Mouse (Mus musculus): ENCODE results near the gene Ppp1r12c.

Gene Ppp1r12c

GRCm38 (mm10) chr7:4492284-4493224 is 8.9 kb downstream of the Ppp1r12c start:
- whole genome bisulfite sequencing = 76% methylated on average over 13 of the region's 13 CpGs

GRCm38 (mm10) chr7:4491308-4491707 is 10.2 kb downstream of the Ppp1r12c start:
- WGBS = 63% methylated on average over 6 of the region's 6 CpGs

DNA sequence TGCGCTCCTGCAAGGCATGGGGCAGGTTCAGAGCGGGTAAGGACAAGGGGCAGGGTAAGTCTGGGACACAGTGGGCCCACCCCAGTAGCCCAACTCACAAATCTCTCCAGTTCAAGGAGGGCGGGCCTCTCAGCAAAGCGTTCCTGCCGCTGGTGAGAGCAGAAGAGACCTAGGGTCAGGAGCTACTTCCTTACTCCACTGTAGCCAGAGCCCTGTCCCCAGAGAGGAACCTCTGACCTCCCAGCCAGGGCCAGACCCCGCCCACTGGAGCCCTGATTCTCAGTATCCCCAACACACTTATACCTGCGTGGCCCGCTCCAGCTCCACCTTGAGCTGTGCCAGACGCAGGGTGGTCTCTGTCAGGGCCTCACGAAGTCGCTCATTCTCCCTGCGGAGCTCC is 19.2 kb downstream of the Ppp1r12c start:
- WGBS = 89% methylated on average over 12 of the region's 12 CpGs

DNA sequence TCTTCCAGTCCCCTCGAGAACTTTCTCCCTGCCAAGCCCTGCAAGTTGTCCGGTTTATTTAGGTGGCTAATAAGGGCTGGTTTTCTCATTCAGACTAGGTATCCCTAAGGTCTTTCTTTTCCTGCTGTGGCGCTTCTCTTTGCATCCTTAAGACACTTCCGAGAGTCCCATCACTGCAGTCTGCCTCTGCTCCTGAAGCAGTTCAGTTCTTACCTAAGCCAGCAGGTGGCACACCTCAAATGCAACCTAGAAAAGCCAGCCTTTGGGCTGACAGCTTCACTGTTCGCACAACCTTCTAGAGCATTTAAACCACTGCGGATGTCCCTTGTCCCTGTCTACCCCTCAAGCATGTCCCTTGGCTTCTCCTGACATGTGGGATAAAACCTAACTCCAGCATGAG is 21.8 kb downstream of the Ppp1r12c start:
- 33% methylated on average over 6 of the region's 6 CpGs for WGBS

DNA sequence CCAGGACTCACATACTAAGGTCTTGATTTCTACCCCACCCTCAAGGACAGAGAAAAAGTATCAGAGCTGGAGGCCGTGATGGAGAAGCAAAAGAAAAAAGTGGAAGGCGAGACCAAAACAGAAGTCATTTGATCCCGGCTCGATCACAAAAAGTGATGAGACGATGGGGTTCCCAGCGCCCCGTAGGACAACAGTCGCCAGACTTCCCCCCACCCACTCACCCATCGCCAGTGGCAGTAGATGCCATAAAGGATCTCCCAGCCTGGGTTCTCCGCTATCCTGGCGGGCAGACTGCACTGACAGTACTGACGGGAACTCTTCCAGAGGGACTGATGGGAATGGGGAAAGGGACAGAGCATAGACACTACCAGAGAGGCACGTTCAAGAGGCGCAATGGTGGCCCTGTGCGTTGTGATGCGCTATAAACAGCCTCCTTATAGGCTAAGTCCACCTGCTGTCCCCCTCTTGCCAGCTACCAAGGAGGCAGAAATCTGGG is 22.6 kb downstream of the Ppp1r12c start:
- WGBS = 8% methylated on average over 16 of the region's 16 CpGs

GRCm38 (mm10) chr7:4478021-4478795 is 23.3 kb downstream of the Ppp1r12c start:
- 5% methylated on average over 39 of the region's 39 CpGs for WGBS

DNA sequence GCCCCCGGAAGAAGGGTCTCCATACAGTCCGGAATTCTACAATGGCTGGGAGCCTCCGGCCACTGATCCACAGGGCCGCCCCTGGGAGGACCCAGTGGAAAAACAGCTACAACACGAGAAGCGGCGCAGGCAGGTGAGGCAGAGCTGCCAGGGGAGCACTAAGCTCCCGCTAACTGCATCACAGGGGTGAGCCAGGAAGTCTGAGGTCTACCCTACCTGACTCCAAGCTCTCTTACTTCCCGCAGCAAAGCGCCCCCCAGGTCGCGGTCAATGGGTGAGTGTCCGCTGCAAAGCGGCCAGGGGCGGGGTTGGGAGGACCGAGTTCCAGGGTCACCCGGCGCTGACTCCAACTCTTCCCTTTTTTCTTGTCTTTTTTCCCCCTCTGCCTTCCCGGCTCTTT is 27.5 kb downstream of the Ppp1r12c start:
- WGBS = 23% methylated on average over 19 of the region's 19 CpGs

- 1% methylated on average over 24 of the region's 24 CpGs for WGBS
These were observed 30.3 kb downstream of the Ppp1r12c start for GRCm38 (mm10) chr7:4471179-4471555.

- WGBS = 3% methylated on average over 35 of the region's 35 CpGs
These were observed 31.0 kb downstream of the Ppp1r12c start for GRCm38 (mm10) chr7:4470275-4471178.

- 68% methylated on average over 3 of the region's 3 CpGs for WGBS
These were observed 33.7 kb downstream of the Ppp1r12c start for GRCm38 (mm10) chr7:4467801-4468200.

- 26% methylated on average over 12 of the region's 12 CpGs for WGBS
These were observed 37.2 kb downstream of the Ppp1r12c start for GRCm38 (mm10) chr7:4464194-4464824.

DNA sequence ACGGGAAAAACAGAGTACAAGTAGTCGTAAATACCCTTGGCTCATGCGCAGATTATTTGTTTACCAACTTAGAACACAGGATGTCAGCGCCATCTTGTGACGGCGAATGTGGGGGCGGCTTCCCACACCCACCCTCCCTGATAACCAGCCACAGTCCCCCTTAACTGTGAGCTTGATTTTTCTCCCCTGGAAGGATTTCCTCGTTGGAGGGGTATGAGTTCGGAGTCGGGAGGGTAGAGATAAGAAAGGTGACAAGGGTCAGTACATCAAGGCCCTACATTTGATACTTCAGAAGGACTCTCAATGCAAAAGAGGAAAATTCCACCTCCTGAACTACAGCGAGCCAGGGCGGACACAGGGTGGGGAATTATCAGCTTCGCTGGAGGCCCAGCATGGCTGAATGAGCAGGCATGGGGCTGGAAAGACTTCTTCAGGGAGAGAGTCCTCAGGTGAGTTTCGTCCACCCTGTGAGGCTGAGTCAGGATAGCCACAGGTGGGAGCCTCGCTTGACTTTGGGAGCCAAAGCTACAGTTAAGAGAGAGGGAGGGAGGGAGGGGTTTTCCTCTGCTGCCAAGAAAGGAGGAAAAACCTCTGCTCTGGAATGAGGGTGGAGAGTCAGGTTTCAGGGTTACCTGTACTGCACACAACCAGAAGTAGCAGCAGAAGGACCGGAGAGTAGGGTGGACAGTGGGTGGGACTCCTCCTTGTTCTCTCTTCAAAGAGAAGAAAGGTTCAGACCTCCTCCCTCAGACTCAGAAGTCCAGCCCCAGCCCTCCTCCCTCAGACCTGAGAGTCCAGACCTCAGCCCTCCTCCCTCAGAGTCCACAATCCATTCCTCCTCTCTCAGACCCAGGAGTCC is 40.7 kb downstream of the Ppp1r12c start, which contains the start of gene Eps8l1:
Gene Eps8l1 (plus strand): TSS at position 99 of the 859 bp plus-strand sequence.
- 83% methylated on average over 15 of the region's 16 CpGs for WGBS

- 60% methylated on average over 4 of the region's 4 CpGs for WGBS
These were observed 48.8 kb downstream of the Ppp1r12c start for GRCm38 (mm10) chr7:4452644-4453043.

GRCm38 (mm10) chr7:4449211-4449610 is 52.3 kb downstream of the Ppp1r12c start:
- WGBS = 5% methylated on average over 2 of the region's 2 CpGs

DNA sequence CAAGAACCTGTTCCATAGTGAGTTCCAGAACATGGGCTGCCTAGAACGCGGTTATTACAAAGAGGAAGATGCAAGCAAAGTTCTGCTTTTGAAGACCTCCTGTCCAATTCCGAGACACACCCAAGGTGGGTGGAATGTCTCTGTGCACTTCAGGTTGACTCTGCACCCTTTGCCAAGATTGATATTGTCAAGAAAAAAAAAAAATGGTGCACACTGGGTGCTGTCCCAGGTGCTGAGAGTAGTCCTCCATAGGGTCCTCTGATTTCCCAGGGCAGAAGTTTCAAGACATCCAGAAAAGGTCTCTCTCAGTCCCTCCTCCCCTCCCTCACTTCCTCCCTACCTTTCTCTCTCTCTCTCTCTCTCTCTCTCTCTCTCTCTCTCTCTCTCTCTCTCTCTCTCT is 53.0 kb downstream of the Ppp1r12c start:
- 86% methylated on average over 3 of the region's 3 CpGs for WGBS

DNA sequence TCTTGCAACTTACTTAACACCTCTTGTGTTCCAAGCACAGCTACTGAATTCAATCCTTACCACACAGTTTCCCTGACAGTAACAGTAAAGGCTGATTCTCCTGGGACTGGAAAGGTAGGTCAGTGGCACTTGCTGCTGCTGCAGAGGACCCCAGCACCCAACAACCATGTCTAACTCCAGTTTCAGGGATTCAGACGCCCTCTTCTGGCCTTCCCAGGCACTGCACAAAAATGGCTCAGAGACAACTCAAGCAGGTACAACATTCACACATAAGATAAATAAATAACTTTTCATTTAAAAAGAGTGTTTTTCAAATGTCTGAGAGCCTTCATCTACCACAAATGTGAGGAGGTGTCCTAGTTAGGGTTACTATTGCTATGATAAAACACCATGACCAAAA is 54.3 kb downstream of the Ppp1r12c start:
- 7% methylated on average over 1 of the region's 1 CpGs for WGBS

GRCm38 (mm10) chr7:4445216-4445791 is 56.2 kb downstream of the Ppp1r12c start, which contains the start of gene Rdh13:
Rdh13 (minus strand) TSS chr7:4445649.
- under 1% methylated on average over 35 of the region's 35 CpGs for WGBS

- 90% methylated on average over 10 of the region's 10 CpGs for WGBS
These were observed 60.9 kb downstream of the Ppp1r12c start for GRCm38 (mm10) chr7:4440549-4440948.

- WGBS = 88% methylated on average over 2 of the region's 2 CpGs
These were observed 63.8 kb downstream of the Ppp1r12c start for GRCm38 (mm10) chr7:4437721-4438120.

All from cerebral cortex, adult 2 months (tissue).